Mouse (Mus musculus): ENCODE measurements around the gene Dok7. TPM values are rescaled to one million over a fixed set of nuclear protein-coding genes. Genes with fewer than 3 reads are reported as not detected.
A peak's percentile ranks its signal among the peaks of the same experiment; 100 is the strongest.

Dok7 gene
- total and polyA plus RNA-seq, 3 experiments = not detected

DNA sequence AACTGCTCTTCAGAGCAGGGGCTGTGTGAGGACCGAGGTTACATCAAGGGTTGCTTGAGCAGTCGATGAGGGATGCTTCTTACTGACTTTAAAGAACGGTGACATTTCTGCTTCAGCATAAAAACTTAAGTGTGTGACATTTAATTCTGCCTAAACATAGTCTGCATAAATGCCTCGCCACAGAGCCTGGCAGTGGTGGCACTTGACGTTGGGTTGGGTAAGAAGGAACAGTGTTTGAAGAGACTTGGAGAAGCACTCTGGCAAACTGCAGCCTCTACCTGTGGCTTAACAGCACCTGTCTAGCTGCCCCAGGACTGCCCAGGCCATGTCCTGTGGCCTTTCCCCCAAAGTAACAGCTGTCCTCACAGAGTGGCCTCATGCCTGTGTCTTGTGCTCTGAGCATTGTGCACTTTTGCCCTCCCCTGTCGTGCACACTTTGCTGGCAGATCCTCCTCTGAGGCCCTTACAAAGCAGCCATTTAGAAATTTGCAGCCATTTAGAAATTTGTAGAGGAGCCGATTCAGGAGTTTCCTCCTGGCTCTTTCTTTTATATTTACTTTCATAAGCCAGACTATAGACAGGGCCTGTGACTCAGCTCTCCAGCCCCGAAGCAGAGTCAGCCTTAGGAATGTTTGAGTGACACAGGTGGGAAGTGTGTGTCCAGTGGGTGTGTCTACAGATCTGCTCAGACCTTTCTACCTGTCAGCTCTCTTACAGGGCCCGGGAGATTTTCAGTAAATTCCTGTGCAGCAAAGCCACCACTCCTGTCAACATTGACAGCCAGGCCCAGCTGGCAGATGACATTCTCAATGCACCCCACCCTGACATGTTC lies 35.9 kb upstream of the Dok7 start:
- H3K4me3 ChIP-seq (replicated peaks in 1 of 3; ENCODE audit: low read depth in 2 of 3, low read length in 2 of 3, poor library complexity in 1 of 3) = no peak overlapping the region
- no peak for TF ChIP-seq TCF12 (IDR thresholded peaks at IDR 0.05; ENCODE audit: low read depth, low read length)
- TF ChIP-seq MAX (IDR thresholded peaks at IDR 0.05; ENCODE audit: low read length) = no peak
- TF ChIP-seq USF1 (IDR thresholded peaks at IDR 0.05; ENCODE audit: low read depth, low read length) = no peak
- TF ChIP-seq NRF1 (IDR thresholded peaks at IDR 0.05; ENCODE audit: low read depth, low read length) = no peak
- no peak for TF ChIP-seq CTCF (conservative IDR thresholded peaks at IDR 0.05 in 1 of 2, IDR thresholded peaks at IDR 0.05 in 1 of 2; ENCODE audit: low read depth in 2 of 2, low read length in 2 of 2)
- TF ChIP-seq PAX5 (IDR thresholded peaks at IDR 0.05; ENCODE audit: low read length) = no peak
- TF ChIP-seq JUND (conservative IDR thresholded peaks at IDR 0.05; ENCODE audit: low read depth, low read length) = no peak
- no peak for TF ChIP-seq ELF1 (IDR thresholded peaks at IDR 0.05; ENCODE audit: low read depth, low read length)
- TF ChIP-seq MAZ (IDR thresholded peaks at IDR 0.05; ENCODE audit: low read depth, low read length) = no peak
- TF ChIP-seq BHLHE40 (IDR thresholded peaks at IDR 0.05; ENCODE audit: low read depth, low read length) = no peak
- no peaks in the 10 kb centered on the region for H3K79me2 ChIP-seq (replicated peaks; ENCODE audit: control insufficient read depth, extremely low read depth, insufficient read depth, poor library complexity, severe bottlenecking)
- DNase-seq (ENCODE audit: extremely low read depth) = no peak
- H3K27me3 ChIP-seq (replicated peaks) = no peaks in the 10 kb centered on the region
- H3K9me3 ChIP-seq (replicated peaks; ENCODE audit: low read length) = no peaks in the 10 kb centered on the region
- H3K27ac ChIP-seq (ENCODE audit: insufficient read depth, low read depth) = no peak overlapping the region
- no peak overlapping the region for H3K4me2 ChIP-seq (ENCODE audit: insufficient read depth, low read depth, poor library complexity, severe bottlenecking)
- peaks cover 3 to 12% of the 10 kb centered on the region in 2 experiments; a peak in 2 of 4 replicates for H3K4me1 ChIP-seq (ENCODE audit: control insufficient read depth in 1 of 2, insufficient read depth in 2 of 2)
- H3K9ac ChIP-seq (ENCODE audit: insufficient read depth, low read depth) = no peak overlapping the region
- H3K36me3 ChIP-seq (replicated peaks in 1 of 2; ENCODE audit: control insufficient read depth in 1 of 2, insufficient read depth in 1 of 2, low read length in 1 of 2) = peaks cover 0 to 51% of the 10 kb centered on the region in 2 experiments
- dilution Hi-C loops (cut with MboI; ENCODE audit: extremely low pct_ligation_motif_present, extremely low pct_unique_long_range_greater_than_20kb, low sequenced_read_pairs) (no loop called here), in situ Hi-C loops (cut with MboI; ENCODE audit: low pct_ligation_motif_present, low pct_unique_long_range_greater_than_20kb, low sequenced_read_pairs) (no loop called here)

DNA sequence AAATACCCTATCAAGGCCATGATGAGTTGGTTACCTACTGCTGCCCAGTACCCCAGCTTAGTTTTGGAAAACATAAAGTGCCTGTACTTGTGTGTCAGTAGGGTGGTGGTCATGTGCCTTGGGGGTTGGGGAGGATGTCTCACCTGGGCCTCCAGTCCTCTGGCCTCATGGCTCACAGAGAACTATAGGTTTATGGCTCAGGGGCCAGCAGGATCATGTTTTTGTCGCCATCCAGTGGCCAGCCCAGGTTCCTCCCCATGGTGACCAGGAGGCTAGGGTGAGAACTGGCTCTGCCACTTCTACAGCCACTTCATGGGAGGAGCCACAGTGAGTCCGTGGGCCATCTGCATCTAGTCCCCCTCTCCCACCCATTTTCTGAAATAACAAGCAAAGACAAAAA lies 31.6 kb upstream of the Dok7 start:
- H3K27me3 ChIP-seq (replicated peaks) = no peaks in the 10 kb centered on the region
- H3K36me3 ChIP-seq (replicated peaks in 1 of 2; ENCODE audit: control insufficient read depth in 1 of 2, insufficient read depth in 1 of 2, low read length in 1 of 2) = peaks cover 2 to 78% of the 10 kb centered on the region in 2 experiments
- H3K9ac ChIP-seq (ENCODE audit: insufficient read depth, low read depth) = no peak overlapping the region
- dilution Hi-C loops (cut with MboI; ENCODE audit: extremely low pct_ligation_motif_present, extremely low pct_unique_long_range_greater_than_20kb, low sequenced_read_pairs) (no loop called here), in situ Hi-C loops (cut with MboI; ENCODE audit: low pct_ligation_motif_present, low pct_unique_long_range_greater_than_20kb, low sequenced_read_pairs) (loop anchor here (25.0 kb wide), 2 partner anchors 363 to 488 kb away; partner anchors contain the start of genes Grk4, Nop14 and Sh3bp2)
- TF ChIP-seq SMC3 (IDR thresholded peaks at IDR 0.05; ENCODE audit: low read depth, low read length) (peak; percentile 95), MAZ (IDR thresholded peaks at IDR 0.05; ENCODE audit: low read depth, low read length) (no peak), CHD1 (IDR thresholded peaks at IDR 0.05; ENCODE audit: low read depth, low read length) (no peak), RAD21 (IDR thresholded peaks at IDR 0.05; ENCODE audit: low read depth, low read length) (peak; percentile 79), ELF1 (IDR thresholded peaks at IDR 0.05; ENCODE audit: low read depth, low read length) (no peak), ZKSCAN1 (IDR thresholded peaks at IDR 0.05; ENCODE audit: borderline replicate concordance, low read depth, low read length) (peak; percentile 77; the same call in 1 of the 2 replicates), TCF12 (IDR thresholded peaks at IDR 0.05; ENCODE audit: low read depth, low read length) (0 out of 2 replicates have a peak, but pooled peaks have one; percentile 13), CTCF (conservative IDR thresholded peaks at IDR 0.05 in 1 of 2, IDR thresholded peaks at IDR 0.05 in 1 of 2; ENCODE audit: low read depth in 2 of 2, low read length in 2 of 2) (peak; percentile 14 to 89; a peak in 2 of 4 replicates), KAT2A (IDR thresholded peaks at IDR 0.05; ENCODE audit: insufficient replicate concordance, low read length) (no peak), ZC3H11A (IDR thresholded peaks at IDR 0.05; ENCODE audit: low read depth, low read length) (peak; percentile 76), IRF4 (IDR thresholded peaks at IDR 0.05; ENCODE audit: low read depth, low read length) (0 out of 2 replicates have a peak, but pooled peaks have one; percentile 15)
- no peaks in the 10 kb centered on the region for H3K79me2 ChIP-seq (replicated peaks; ENCODE audit: control insufficient read depth, extremely low read depth, insufficient read depth, poor library complexity, severe bottlenecking)
- no peak overlapping the region for H3K4me3 ChIP-seq (replicated peaks in 1 of 3; ENCODE audit: low read depth in 2 of 3, low read length in 2 of 3, poor library complexity in 1 of 3)
- H3K4me1 ChIP-seq (ENCODE audit: control insufficient read depth in 1 of 2, insufficient read depth in 2 of 2) = peaks cover 0 to 21% of the 10 kb centered on the region in 2 experiments; a peak in 2 of 4 replicates
- H3K4me2 ChIP-seq (ENCODE audit: insufficient read depth, low read depth, poor library complexity, severe bottlenecking) = no peak overlapping the region
- DNase-seq (ENCODE audit: extremely low read depth) = peak; percentile 44
- H3K9me3 ChIP-seq (replicated peaks; ENCODE audit: low read length) = no peaks in the 10 kb centered on the region
- no peak overlapping the region for H3K27ac ChIP-seq (ENCODE audit: insufficient read depth, low read depth)
